Mouse (Mus musculus) layer of hippocampus, adult 2 months (tissue): ENCODE data around the gene Gng8. TPM values are rescaled to one million over a fixed set of nuclear protein-coding genes. Genes with fewer than 3 reads are reported as not detected.
A peak's percentile ranks its signal among the peaks of the same experiment; 100 is the strongest.

Source experiments
- DNase-seq, 2 experiments: peaks; one replicate each; pipeline ENCODE4 v3.0.0; 2022; ENCODE audit warnings: low spot score in 2 of 2
- H3K27ac ChIP-seq: fragments of 200-600 bp; 2 replicates; pipeline ENCODE4 v1.8.1; 2022
- H3K4me3 ChIP-seq: fragments of 200-600 bp; 2 replicates; pipeline ENCODE4 v1.8.1; 2022; ENCODE audit warnings: mild to moderate bottlenecking
- CTCF ChIP-seq: fragments of 200-600 bp; conservative IDR thresholded peaks from 2 replicates; pipeline ENCODE4 v1.8.1; 2022; ENCODE audit warnings: antibody characterized with exemption, mild to moderate bottlenecking, moderate library complexity
- total RNA-seq, 2 experiments: library from RNA; stranded (reverse); gene quantifications; 2 replicates each; pipeline ENCODE4 v1.2.3; 2021

The Gng8 gene
- total RNA-seq, 2 experiments from 2014 or later, result 1.9 to 4.0 TPM

GRCm38 (mm10) chr7:16915461-16916340, 24.1 kb downstream of the Gng8 start:
- H3K4me3 ChIP-seq, result no peak overlapping the region
- DNase-seq, result no peak
- TF ChIP-seq CTCF, result no peak

GRCm38 (mm10) chr7:16916342-16917265, 25.0 kb downstream of the Gng8 start:
- TF ChIP-seq CTCF, result peak; percentile 30
- H3K4me3 ChIP-seq, result no peak overlapping the region
- DNase-seq, result no peak
- H3K27ac ChIP-seq, result peak overlapping the region; percentile 87

More at GRCm38 (mm10) chr7:16915461-16916340, 24.1 kb downstream of the Gng8 start:
- H3K27ac ChIP-seq, result peak overlapping the region; percentile 87

- TF ChIP-seq CTCF, result no peak
- Histone ChIP-seq H3K4me3 (no peak overlapping the region), H3K27ac (peak overlapping the region; percentile 87)
- DNase-seq, result no peak
Measured at GRCm38 (mm10) chr7:16917447-16917846, 25.9 kb downstream of the Gng8 start.

- DNase-seq, result peak; percentile 78 to 81
- TF ChIP-seq CTCF, result no peak
- Histone ChIP-seq H3K27ac (peak overlapping the region; percentile 87), H3K4me3 (no peak overlapping the region)
Measured at GRCm38 (mm10) chr7:16918014-16918413, 26.4 kb downstream of the Gng8 start.

GRCm38 (mm10) chr7:16918670-16919069, 27.1 kb downstream of the Gng8 start:
- Histone ChIP-seq H3K4me3 (peak overlapping the region; percentile 25; the same call in 1 of the 2 replicates), H3K27ac (peak overlapping the region; percentile 87)
- DNase-seq, result no peak
- no peak for TF ChIP-seq CTCF

- TF ChIP-seq CTCF, result no peak
- Histone ChIP-seq H3K4me3 (peak overlapping the region; percentile 83), H3K27ac (peak overlapping the region; percentile 100)
- DNase-seq, result no peak
Measured at GRCm38 (mm10) chr7:16919395-16920149, 28.0 kb downstream of the Gng8 start.

GRCm38 (mm10) chr7:16920150-16920579, 28.6 kb downstream of the Gng8 start:
- H3K4me3 ChIP-seq, result peak overlapping the region; percentile 83
- no peak for TF ChIP-seq CTCF
- H3K27ac ChIP-seq, result peak overlapping the region; percentile 100
- no peak for DNase-seq

GRCm38 (mm10) chr7:16920818-16921791, 29.5 kb downstream of the Gng8 start:
- Histone ChIP-seq H3K4me3 (peak overlapping the region; percentile 83), H3K27ac (peak overlapping the region; percentile 100)
- no peak for TF ChIP-seq CTCF
- DNase-seq, result peak in 1 of 2 experiments; percentile 43

GRCm38 (mm10) chr7:16921881-16922335, 30.3 kb downstream of the Gng8 start:
- no peak for DNase-seq
- Histone ChIP-seq H3K4me3 (peak overlapping the region; percentile 83), H3K27ac (peak overlapping the region; percentile 100)
- no peak for TF ChIP-seq CTCF

- TF ChIP-seq CTCF, result no peak
- peak in 1 of 2 experiments; percentile 48 for DNase-seq
- Histone ChIP-seq H3K4me3 (peak overlapping the region; percentile 83), H3K27ac (peak overlapping the region; percentile 100)
Measured at GRCm38 (mm10) chr7:16922360-16922973, 30.9 kb downstream of the Gng8 start.
